Mouse (Mus musculus) liver, postnatal 0 days (tissue): ENCODE data around the gene Slc38a1.

ENCODE experiments used
- CTCF ChIP-seq: sonication (generic); IDR thresholded peaks from 2 replicates; pipeline ENCODE4 v1.5.1; 2016; ENCODE audit warnings: antibody characterized with exemption, low read depth
- EP300 ChIP-seq: IDR thresholded peaks from 2 replicates; pipeline ENCODE4 v1.6.1; 2016; ENCODE audit warnings: antibody characterized with exemption, low read depth, mild to moderate bottlenecking

DNA sequence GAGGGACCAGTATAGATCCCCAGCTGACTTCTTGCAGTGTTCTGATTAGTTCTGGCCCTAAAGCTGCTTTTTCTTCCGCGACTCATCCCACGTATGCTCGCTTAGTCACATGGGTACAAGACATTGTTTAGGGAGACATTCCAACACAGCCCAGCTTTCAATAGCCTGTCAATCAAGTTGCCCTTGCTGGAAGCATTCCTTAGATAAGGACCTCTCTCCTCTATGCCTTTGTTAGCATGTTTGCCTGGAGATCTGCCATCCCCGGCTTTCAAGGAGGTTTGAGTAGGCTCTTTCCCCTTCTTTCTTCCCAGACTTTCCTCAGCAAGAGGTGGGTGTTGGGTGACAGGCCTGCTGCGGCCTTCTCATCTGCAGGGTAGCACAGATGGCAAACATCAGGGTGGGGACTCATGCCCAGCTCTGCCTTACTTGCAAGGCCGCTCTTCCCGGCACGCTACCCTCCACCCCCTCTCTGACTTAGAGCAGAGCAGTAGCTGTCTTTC, 118.4 kb downstream of the Slc38a1 start:
- no peak for TF ChIP-seq CTCF
- TF ChIP-seq EP300, result no peak
